Mouse (Mus musculus) urinary bladder, adult 2 months (tissue): Measurements from ENCODE around the gene BC030867. TPM values are rescaled to one million over a fixed set of nuclear protein-coding genes. Genes with fewer than 3 reads are reported as not detected.

Experiments
- polyA plus RNA-seq: library from polyadenylated mRNA; depleted of rRNA; stranded (reverse); fragments of >200 nt; gene quantifications from 2 replicates; pipeline ENCODE4 v1.2.3, GENCODE M21; 2012; rRNA removed

BC030867 gene
- polyA plus RNA-seq, 1 experiment: 0.41 TPM

Other genes with a start within 250 kb of the BC030867 start
- 1.2 and 1.4 TPM in 2 replicates for gene Mpp3, start 220.4 kb upstream of the BC030867 start, polyA plus RNA-seq
- gene Cd300lg, start 207.4 kb upstream of the BC030867 start, polyA plus RNA-seq: 15.3 and 19.8 TPM in 2 replicates
- gene Mpp2, start 160.4 kb upstream of the BC030867 start, polyA plus RNA-seq: 18.9 and 21.0 TPM in 2 replicates
- 0.19 and 0.51 TPM in 2 replicates for gene Ppy, start 147.6 kb upstream of the BC030867 start, polyA plus RNA-seq
- not detected in 2 replicates for gene Pyy, start 141.1 kb upstream of the BC030867 start, polyA plus RNA-seq
- 0.07 and 0.15 TPM in 2 replicates for gene Nags, start 103.4 kb upstream of the BC030867 start, polyA plus RNA-seq
- gene Tmem101, start 92.5 kb upstream of the BC030867 start, polyA plus RNA-seq: 15.0 and 17.4 TPM in 2 replicates
- 29.9 and 32.4 TPM in 2 replicates for gene Lsm12, start 63.6 kb upstream of the BC030867 start, polyA plus RNA-seq
- gene G6pc3, start 59.3 kb upstream of the BC030867 start, polyA plus RNA-seq: 73.3 and 80.1 TPM in 2 replicates
- 58.1 and 75.4 TPM in 2 replicates for gene Hdac5, start 18.7 kb upstream of the BC030867 start, polyA plus RNA-seq
- 0.63 and 0.65 TPM in 2 replicates for gene Asb16, start 19.9 kb downstream of the BC030867 start, polyA plus RNA-seq
- 50.8 and 57.6 TPM in 2 replicates for gene Tmub2, start 36.0 kb downstream of the BC030867 start, polyA plus RNA-seq
- gene Atxn7l3, start 47.7 kb downstream of the BC030867 start, polyA plus RNA-seq: 36.5 and 38.6 TPM in 2 replicates
- 45.7 and 61.5 TPM in 2 replicates for gene Ubtf, start 70.9 kb downstream of the BC030867 start, polyA plus RNA-seq
- gene Slc4a1, start 117.3 kb downstream of the BC030867 start, polyA plus RNA-seq: 0.01 TPM in 1 of 2 replicates, not detected in the other
- gene Rundc3a, start 144.5 kb downstream of the BC030867 start, polyA plus RNA-seq: 1.4 and 2.9 TPM in 2 replicates
- gene Slc25a39, start 159.1 kb downstream of the BC030867 start, polyA plus RNA-seq: 80.3 and 88.2 TPM in 2 replicates
- gene Grn, start 181.4 kb downstream of the BC030867 start, polyA plus RNA-seq: 190 and 251 TPM in 2 replicates
- 6.9 and 10.4 TPM in 2 replicates for gene Fam171a2, start 198.8 kb downstream of the BC030867 start, polyA plus RNA-seq
- gene Itga2b, start 221.2 kb downstream of the BC030867 start, polyA plus RNA-seq: 5.7 and 7.2 TPM in 2 replicates